Mouse (Mus musculus): Measurements from ENCODE around the gene Fam104a. TPM values are rescaled to one million over a fixed set of nuclear protein-coding genes. Genes with fewer than 3 reads are reported as not detected.
"Not testable (repeated sequence)": the region's sequence is repeated elsewhere in the genome, so short reads cannot be mapped to it uniquely, and the experiment has no call there.

Gene Fam104a
- polyA plus RNA-seq, 1 experiment from 2014 or later: 51.2 TPM

DNA sequence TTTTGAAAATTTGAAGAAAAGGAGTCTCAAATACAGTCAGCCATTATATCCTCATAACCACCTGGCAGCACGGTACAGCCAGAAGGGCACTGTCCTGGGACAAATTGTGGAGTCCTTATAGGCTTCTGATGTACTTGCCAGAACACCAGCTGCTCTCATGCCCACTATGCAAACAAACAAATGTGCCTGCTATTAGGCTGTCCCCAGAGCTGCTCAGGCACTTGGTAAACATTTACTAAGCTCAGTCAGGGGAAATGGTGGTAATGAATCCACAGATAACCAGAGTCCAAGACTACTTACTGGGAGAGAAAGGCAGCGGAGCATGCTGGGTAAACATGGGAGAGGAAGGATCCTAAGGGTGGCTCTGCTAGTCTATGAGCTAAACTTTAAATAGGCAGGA lies 16.8 kb downstream of the Fam104a start:
- no peaks in the 10 kb centered on the region for H3K27me3 ChIP-seq (ENCODE audit: control insufficient read depth, insufficient read depth, low read length)
- no peak overlapping the region for H3K4me2 ChIP-seq (replicated peaks; ENCODE audit: low read depth, low read length)
- H3K9ac ChIP-seq (replicated peaks; ENCODE audit: low read depth, low read length): no peak overlapping the region
- H3K27ac ChIP-seq (ENCODE audit: low read length): peak overlapping the region; percentile 58; the same call in 1 of the 2 replicates
- 64% methylated on average over 2 of the region's 2 CpGs for WGBS
- no peaks in the 10 kb centered on the region for H3K9me3 ChIP-seq (ENCODE audit: control insufficient read depth, low read depth, low read length)
- H3K36me3 ChIP-seq (ENCODE audit: control insufficient read depth, insufficient read depth, low read length): peaks cover 17% of the 10 kb centered on the region
- peak; percentile 59; the same call in 1 of the 2 replicates for ATAC-seq (ENCODE audit: insufficient number of reproducible peaks, insufficient read depth, low FRiP score, low read depth)
- H3K4me3 ChIP-seq (ENCODE audit: low read depth, low read length): no peak overlapping the region
- H3K4me1 ChIP-seq (ENCODE audit: control insufficient read depth, insufficient read depth, low read length): peaks cover 14% of the 10 kb centered on the region; the same call in 1 of the 2 replicates

DNA sequence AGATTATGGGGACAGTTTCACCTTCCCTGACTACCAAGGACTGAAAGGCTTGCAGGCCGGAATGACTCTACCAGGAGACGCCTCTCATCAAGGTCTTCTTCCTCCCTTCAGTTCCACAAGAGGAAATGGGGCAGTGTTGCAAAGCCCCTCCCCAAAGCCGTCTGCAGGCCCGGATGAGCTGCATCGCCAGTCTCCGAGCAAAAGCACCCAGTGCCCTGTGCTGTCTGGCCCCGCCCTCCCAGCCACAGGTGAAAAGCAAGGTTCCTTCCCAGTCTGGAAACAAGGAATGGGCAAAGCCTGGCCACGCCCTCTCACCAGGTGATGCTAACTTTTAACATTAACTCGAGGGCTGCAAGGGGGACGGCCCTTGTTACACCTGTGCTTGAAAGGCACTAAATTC lies 17.3 kb downstream of the Fam104a start:
- Histone ChIP-seq H3K9me3 (ENCODE audit: control insufficient read depth, low read depth, low read length) (no peaks in the 10 kb centered on the region), H3K4me1 (ENCODE audit: control insufficient read depth, insufficient read depth, low read length) (peaks cover 14% of the 10 kb centered on the region; the same call in 1 of the 2 replicates), H3K4me2 (replicated peaks; ENCODE audit: low read depth, low read length) (no peak overlapping the region), H3K27me3 (ENCODE audit: control insufficient read depth, insufficient read depth, low read length) (no peaks in the 10 kb centered on the region), H3K9ac (replicated peaks; ENCODE audit: low read depth, low read length) (no peak overlapping the region), H3K36me3 (ENCODE audit: control insufficient read depth, insufficient read depth, low read length) (peaks cover 20% of the 10 kb centered on the region), H3K4me3 (ENCODE audit: low read depth, low read length) (no peak overlapping the region), H3K27ac (ENCODE audit: low read length) (peak overlapping the region; percentile 58; the same call in 1 of the 2 replicates)
- WGBS: 52% methylated on average over 10 of the region's 10 CpGs
- ATAC-seq (ENCODE audit: insufficient number of reproducible peaks, insufficient read depth, low FRiP score, low read depth): peak; percentile 35; the same call in 1 of the 2 replicates

DNA sequence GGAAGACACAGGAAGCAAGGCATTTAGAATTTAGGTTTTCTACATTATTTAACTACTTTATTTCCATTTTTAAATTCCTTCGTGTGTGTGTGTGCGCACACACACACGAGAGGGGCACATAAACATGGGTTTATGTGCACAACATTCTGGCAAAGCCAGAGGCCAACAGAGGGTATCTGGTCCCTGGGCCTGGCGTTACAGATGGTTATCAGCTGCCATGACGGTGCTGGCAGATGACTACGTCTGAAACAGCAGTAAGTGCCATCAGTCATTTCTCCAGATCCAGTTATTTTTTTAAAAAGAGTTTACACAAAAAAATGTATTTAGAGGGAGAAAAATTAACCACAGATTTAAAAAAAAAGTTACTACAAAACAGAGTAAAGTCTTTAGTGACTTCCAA lies 17.8 kb downstream of the Fam104a start:
- Histone ChIP-seq H3K9me3 (ENCODE audit: control insufficient read depth, low read depth, low read length) (no peaks in the 10 kb centered on the region), H3K27ac (ENCODE audit: low read length) (peak overlapping the region; percentile 58; the same call in 1 of the 2 replicates), H3K4me1 (ENCODE audit: control insufficient read depth, insufficient read depth, low read length) (peaks cover 14% of the 10 kb centered on the region; the same call in 1 of the 2 replicates), H3K4me3 (ENCODE audit: low read depth, low read length) (no peak overlapping the region), H3K27me3 (ENCODE audit: control insufficient read depth, insufficient read depth, low read length) (no peaks in the 10 kb centered on the region), H3K9ac (replicated peaks; ENCODE audit: low read depth, low read length) (no peak overlapping the region), H3K4me2 (replicated peaks; ENCODE audit: low read depth, low read length) (no peak overlapping the region), H3K36me3 (ENCODE audit: control insufficient read depth, insufficient read depth, low read length) (peaks cover 21% of the 10 kb centered on the region)
- ATAC-seq (ENCODE audit: insufficient number of reproducible peaks, insufficient read depth, low FRiP score, low read depth): no peak
- WGBS: 55% methylated on average over 6 of the region's 6 CpGs

DNA sequence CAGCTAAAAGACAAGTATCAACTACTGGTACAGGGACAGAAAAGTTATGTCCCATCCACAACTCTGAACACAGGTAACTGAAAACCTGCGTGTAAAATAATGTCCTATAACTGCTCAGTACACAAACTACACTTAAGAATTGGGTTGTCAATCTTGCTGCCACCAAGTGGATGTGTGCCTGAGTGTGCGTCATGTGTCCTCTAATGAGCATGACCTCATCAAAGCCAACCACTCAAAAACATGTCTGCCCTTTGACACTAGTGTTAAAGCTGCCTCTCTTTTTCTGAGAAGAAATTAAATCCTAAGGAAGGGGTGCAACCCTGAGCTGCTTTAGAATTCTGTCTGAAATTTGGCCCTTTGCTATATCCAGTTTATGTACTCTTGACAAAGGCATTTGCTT lies 19.7 kb downstream of the Fam104a start:
- ATAC-seq (ENCODE audit: insufficient number of reproducible peaks, insufficient read depth, low FRiP score, low read depth): no peak
- Histone ChIP-seq H3K27ac (ENCODE audit: low read length) (no peak overlapping the region), H3K36me3 (ENCODE audit: control insufficient read depth, insufficient read depth, low read length) (peaks cover 37% of the 10 kb centered on the region), H3K4me2 (replicated peaks; ENCODE audit: low read depth, low read length) (no peak overlapping the region), H3K9ac (replicated peaks; ENCODE audit: low read depth, low read length) (no peak overlapping the region), H3K4me3 (ENCODE audit: low read depth, low read length) (no peak overlapping the region), H3K27me3 (ENCODE audit: control insufficient read depth, insufficient read depth, low read length) (no peaks in the 10 kb centered on the region), H3K9me3 (ENCODE audit: control insufficient read depth, low read depth, low read length) (no peaks in the 10 kb centered on the region), H3K4me1 (ENCODE audit: control insufficient read depth, insufficient read depth, low read length) (peaks cover 14% of the 10 kb centered on the region; the same call in 1 of the 2 replicates)
- WGBS: 76% methylated on average over 2 of the region's 2 CpGs

DNA sequence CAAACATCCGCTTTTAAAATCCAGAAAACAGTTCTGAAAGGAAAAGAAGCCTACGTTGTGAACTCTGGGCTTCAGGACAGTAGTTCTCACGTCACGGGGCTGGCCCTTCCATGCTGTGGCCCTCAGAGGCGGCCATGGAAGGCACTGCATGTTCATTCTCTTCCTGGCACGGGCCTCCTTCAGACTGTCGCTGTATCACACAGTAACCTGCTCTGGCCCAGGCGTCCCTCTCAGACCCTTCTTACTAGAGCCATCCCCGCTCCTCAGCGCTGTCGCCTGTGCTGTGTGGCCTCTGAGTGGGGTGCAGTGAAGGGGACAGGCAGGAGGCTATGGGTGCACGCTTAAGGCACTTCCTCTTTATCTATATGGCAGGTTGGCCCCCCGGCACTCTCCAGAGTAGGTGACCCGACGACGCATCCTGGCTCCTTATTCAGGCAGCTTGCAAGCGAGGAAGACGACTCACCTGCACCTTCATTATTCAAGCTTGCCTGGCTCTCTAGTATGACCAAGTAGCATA lies 22.1 kb downstream of the Fam104a start:
- no peak overlapping the region for H3K9ac ChIP-seq (replicated peaks; ENCODE audit: low read depth, low read length)
- H3K4me3 ChIP-seq (ENCODE audit: low read depth, low read length): no peak overlapping the region
- peaks cover 5% of the 10 kb centered on the region; the same call in 1 of the 2 replicates for H3K4me1 ChIP-seq (ENCODE audit: control insufficient read depth, insufficient read depth, low read length)
- H3K36me3 ChIP-seq (ENCODE audit: control insufficient read depth, insufficient read depth, low read length): peaks cover 59% of the 10 kb centered on the region
- H3K27ac ChIP-seq (ENCODE audit: low read length): no peak overlapping the region
- 90% methylated on average over 18 of the region's 18 CpGs for WGBS
- ATAC-seq (ENCODE audit: insufficient number of reproducible peaks, insufficient read depth, low FRiP score, low read depth): no peak
- no peak overlapping the region for H3K4me2 ChIP-seq (replicated peaks; ENCODE audit: low read depth, low read length)
- no peaks in the 10 kb centered on the region for H3K9me3 ChIP-seq (ENCODE audit: control insufficient read depth, low read depth, low read length)
- H3K27me3 ChIP-seq (ENCODE audit: control insufficient read depth, insufficient read depth, low read length): no peaks in the 10 kb centered on the region

DNA sequence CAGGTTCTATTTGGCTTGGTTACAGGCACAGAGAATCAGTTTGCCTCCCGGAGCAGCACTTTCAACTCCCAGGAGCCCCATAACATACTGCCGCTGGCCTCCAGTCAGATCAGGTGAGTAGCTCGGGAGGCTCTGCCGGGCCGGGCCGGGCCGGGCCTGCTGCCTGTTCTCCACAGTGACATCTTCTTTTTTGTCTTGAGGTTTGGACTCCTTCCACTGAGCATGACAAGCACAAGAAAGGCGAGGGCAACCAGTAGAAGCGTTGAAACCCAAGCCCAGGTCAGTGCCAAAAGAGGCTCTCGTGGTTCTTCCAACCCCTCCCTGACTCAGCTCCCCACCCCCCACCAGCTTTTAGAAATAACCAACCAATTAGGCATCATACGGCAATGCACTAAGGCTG lies 23.0 kb downstream of the Fam104a start:
- ATAC-seq (ENCODE audit: insufficient number of reproducible peaks, insufficient read depth, low FRiP score, low read depth): no peak
- Histone ChIP-seq H3K4me1 (ENCODE audit: control insufficient read depth, insufficient read depth, low read length) (no peaks in the 10 kb centered on the region), H3K4me3 (ENCODE audit: low read depth, low read length) (no peak overlapping the region), H3K27me3 (ENCODE audit: control insufficient read depth, insufficient read depth, low read length) (no peaks in the 10 kb centered on the region), H3K9ac (replicated peaks; ENCODE audit: low read depth, low read length) (no peak overlapping the region), H3K4me2 (replicated peaks; ENCODE audit: low read depth, low read length) (no peak overlapping the region), H3K9me3 (ENCODE audit: control insufficient read depth, low read depth, low read length) (no peaks in the 10 kb centered on the region), H3K36me3 (ENCODE audit: control insufficient read depth, insufficient read depth, low read length) (peaks cover 69% of the 10 kb centered on the region), H3K27ac (ENCODE audit: low read length) (no peak overlapping the region)
- 98% methylated on average over 11 of the region's 11 CpGs for WGBS

DNA sequence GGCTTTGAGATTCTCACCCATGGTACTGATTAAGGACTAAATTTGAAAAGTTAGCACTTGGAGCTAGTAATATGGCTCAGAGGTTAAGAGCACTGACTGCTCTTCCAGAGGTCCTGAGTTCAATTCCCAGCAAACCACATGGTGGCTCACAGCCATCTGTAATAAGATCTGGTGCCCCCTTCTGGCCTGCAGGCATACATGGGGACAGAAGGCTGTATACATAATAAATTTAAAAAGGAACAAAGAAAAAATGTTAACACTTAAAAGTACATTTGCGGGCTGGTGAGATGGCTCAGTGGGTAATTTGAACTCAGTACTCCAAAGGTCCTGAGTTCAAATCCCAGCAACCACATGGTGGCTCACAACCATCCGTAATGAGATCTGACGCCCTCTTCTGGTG lies 23.7 kb downstream of the Fam104a start:
- not testable (repeated sequence) for H3K27me3 ChIP-seq (ENCODE audit: control insufficient read depth, insufficient read depth, low read length); H3K9ac ChIP-seq (replicated peaks; ENCODE audit: low read depth, low read length); H3K4me2 ChIP-seq (replicated peaks; ENCODE audit: low read depth, low read length); H3K4me3 ChIP-seq (ENCODE audit: low read depth, low read length); H3K9me3 ChIP-seq (ENCODE audit: control insufficient read depth, low read depth, low read length); ATAC-seq (ENCODE audit: insufficient number of reproducible peaks, insufficient read depth, low FRiP score, low read depth); H3K4me1 ChIP-seq (ENCODE audit: control insufficient read depth, insufficient read depth, low read length); H3K27ac ChIP-seq (ENCODE audit: low read length)
- H3K36me3 ChIP-seq (ENCODE audit: control insufficient read depth, insufficient read depth, low read length): peaks cover 74% of the 10 kb centered on the region
- 97% methylated on average over 3 of the region's 3 CpGs for WGBS

DNA sequence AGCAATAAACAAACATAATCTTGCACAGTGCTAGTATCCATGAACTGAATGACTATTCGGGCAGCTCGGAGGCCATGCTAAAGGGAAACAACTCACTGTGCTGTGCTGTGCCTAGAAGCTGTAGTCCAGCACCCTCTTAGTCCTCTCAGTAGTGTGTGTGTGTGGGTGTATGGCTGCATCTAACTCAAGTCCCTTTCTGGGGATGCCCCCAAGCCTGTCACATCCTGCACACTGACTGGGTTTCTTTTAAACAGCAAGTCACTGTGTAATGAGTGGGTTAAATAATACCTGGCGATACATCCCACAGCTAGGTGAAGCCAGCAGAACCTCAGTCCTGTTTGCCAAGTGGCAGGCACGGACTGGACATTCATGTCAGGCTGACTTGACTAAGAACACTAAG lies 25.2 kb downstream of the Fam104a start:
- ATAC-seq (ENCODE audit: insufficient number of reproducible peaks, insufficient read depth, low FRiP score, low read depth): no peak
- H3K36me3 ChIP-seq (ENCODE audit: control insufficient read depth, insufficient read depth, low read length): peaks cover 83% of the 10 kb centered on the region
- no peaks in the 10 kb centered on the region for H3K9me3 ChIP-seq (ENCODE audit: control insufficient read depth, low read depth, low read length)

DNA sequence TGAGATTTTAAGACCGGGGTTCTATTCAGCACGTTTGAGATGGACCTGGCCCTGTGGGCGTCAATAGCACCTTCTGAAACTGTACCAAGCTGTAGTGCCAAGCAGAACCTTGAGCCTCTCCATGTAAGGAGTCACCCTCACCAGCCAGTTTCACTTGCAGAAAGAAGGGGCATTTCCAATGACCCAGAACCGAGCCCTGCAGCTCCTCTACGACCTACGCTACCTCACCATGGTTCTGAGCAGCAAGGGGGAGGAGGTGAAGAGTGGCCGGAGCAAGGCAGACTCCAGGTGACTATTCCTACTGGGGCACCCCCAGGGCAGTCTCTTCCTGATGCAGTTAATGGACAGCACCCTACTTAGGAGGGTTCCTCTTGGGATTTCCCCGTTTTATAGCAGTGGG lies 25.6 kb downstream of the Fam104a start:
- WGBS: 86% methylated on average over 8 of the region's 8 CpGs
- no peak for ATAC-seq (ENCODE audit: insufficient number of reproducible peaks, insufficient read depth, low FRiP score, low read depth)

More for the DNA sequence above, 25.2 kb downstream of the Fam104a start:
- no peaks in the 10 kb centered on the region for H3K4me1 ChIP-seq (ENCODE audit: control insufficient read depth, insufficient read depth, low read length)
- WGBS: 75% methylated on average over 4 of the region's 4 CpGs
- no peaks in the 10 kb centered on the region for H3K27me3 ChIP-seq (ENCODE audit: control insufficient read depth, insufficient read depth, low read length)
- H3K4me2 ChIP-seq (replicated peaks; ENCODE audit: low read depth, low read length): no peak overlapping the region
- no peak overlapping the region for H3K27ac ChIP-seq (ENCODE audit: low read length)
- no peak overlapping the region for H3K4me3 ChIP-seq (ENCODE audit: low read depth, low read length)
- H3K9ac ChIP-seq (replicated peaks; ENCODE audit: low read depth, low read length): no peak overlapping the region

More for the DNA sequence above, 25.6 kb downstream of the Fam104a start:
- H3K4me3 ChIP-seq (ENCODE audit: low read depth, low read length): no peak overlapping the region
- H3K36me3 ChIP-seq (ENCODE audit: control insufficient read depth, insufficient read depth, low read length): peaks cover 83% of the 10 kb centered on the region
- no peak overlapping the region for H3K9ac ChIP-seq (replicated peaks; ENCODE audit: low read depth, low read length)
- no peak overlapping the region for H3K4me2 ChIP-seq (replicated peaks; ENCODE audit: low read depth, low read length)
- no peak overlapping the region for H3K27ac ChIP-seq (ENCODE audit: low read length)
- H3K4me1 ChIP-seq (ENCODE audit: control insufficient read depth, insufficient read depth, low read length): no peaks in the 10 kb centered on the region
- H3K9me3 ChIP-seq (ENCODE audit: control insufficient read depth, low read depth, low read length): no peaks in the 10 kb centered on the region
- no peaks in the 10 kb centered on the region for H3K27me3 ChIP-seq (ENCODE audit: control insufficient read depth, insufficient read depth, low read length)
